Mouse (Mus musculus) adrenal gland, adult 18-20 months (tissue): ENCODE data around the gene Pum1. TPM values are rescaled to one million over a fixed set of nuclear protein-coding genes. Genes with fewer than 3 reads are reported as not detected.
"Not testable (repeated sequence)": the region's sequence is repeated elsewhere in the genome, so short reads cannot be mapped to it uniquely, and the experiment has no call there.

Experiments used
- DNase-seq, 2 experiments: peaks; one replicate each; pipeline ENCODE4 v3.0.0; 2021 to 2022; ENCODE audit warnings: low spot score in 2 of 2
- long read RNA-seq, 2 experiments: library from polyadenylated mRNA; stranded (forward); transcript quantifications; one replicate each; pipeline ENCODE4 v2.0.0; 2021
- total RNA-seq, 2 experiments: library from RNA; stranded (reverse); gene quantifications; 1 replicate in 1 of 2; 2 replicates in 1 of 2; pipeline ENCODE4 v1.2.3; 2021

Pum1 gene
- 10 to 100 TPM; 68.9 to 79.0 TPM for total RNA-seq
- long read RNA-seq, experiment 1, partial matches to known transcripts, result 5 of 21 reads
- long read RNA-seq, experiment 1, other reads (novel, unspliced or antisense), result 12 of 21 reads
- long read RNA-seq, experiment 2, full-length matches to known transcripts, result 8 of 58 reads
- long read RNA-seq, experiment 2, partial matches to known transcripts, result 24 of 58 reads
- long read RNA-seq, experiment 2, other reads (novel, unspliced or antisense), result 26 of 58 reads

DNA sequence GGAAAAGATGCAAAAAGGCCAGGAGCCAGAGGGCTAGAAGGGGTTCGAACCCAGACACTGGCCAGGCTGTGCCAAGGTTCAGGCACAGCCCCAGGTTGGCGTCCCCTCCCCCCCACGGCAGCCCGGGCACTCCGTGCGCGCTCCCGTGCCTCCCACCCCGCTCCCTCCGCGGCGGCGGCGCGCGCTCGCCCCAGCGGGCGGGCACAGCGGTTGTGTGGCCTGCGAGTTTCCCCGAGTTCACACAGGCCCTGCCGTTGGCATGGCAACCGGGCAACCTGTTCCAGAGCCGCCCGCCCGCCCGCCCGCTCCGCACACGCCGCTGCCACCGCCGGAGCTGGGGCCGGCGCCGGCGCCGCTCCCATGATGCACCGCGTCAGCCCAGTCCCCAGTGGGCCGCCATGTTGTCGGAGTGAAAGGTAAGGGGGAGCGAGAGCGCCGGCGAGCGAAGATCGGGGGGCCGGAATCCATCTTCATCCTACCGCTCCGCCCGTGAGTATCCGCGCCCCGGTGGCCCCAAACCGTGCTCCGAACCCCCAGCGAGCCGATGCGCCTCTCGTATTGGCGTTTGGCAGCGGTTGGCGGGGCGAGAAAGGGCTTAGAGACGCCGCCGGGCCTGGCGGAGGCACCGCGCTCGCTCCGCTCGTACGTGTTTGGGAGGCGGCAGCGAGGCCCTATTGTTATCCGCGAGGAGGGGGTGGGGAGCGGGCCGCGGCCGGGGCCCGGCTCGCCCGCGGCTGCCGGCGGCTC lies at the start of gene Pum1:
TSS of gene Pum1 (plus strand) at position 343 of the 747 bp plus-strand sequence.
- peak; percentile 81 to 82 for DNase-seq

- DNase-seq, result peak; percentile 31 to 45
These were observed 33.7 kb upstream of the Pum1 start for GRCm38 (mm10) chr4:130629391-130629790.

DNA sequence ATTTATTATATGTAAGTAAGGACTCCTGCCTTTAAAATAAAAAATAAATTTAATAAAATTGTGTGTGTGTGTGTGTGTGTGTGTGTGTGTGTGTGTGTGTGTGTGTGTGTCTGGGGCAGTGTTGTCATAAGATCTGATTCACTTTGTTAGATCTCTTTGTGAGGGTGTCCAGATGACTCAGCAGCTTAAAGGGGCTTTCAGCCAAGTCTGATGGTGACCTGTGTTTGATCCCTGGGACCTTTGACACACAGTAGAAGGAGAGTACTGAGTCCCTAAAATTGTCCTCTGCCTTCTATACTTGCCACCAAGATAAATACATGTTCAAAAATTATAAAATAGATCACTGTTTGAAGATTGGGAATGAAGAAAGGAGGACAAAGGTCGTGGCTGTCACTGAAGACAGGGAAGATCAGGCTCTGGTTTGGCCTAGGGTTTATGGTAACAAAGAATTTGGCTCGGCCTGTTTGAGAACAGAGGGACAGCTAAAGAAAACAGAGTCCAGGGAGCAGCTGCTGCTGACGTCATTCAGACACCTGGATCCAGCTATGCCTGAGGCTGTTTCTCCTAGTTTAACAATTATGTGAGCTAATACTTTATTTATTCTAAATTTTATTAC lies 32.8 kb upstream of the Pum1 start:
- no peak for DNase-seq

GRCm38 (mm10) chr4:130635076-130635475 lies 28.0 kb upstream of the Pum1 start:
- not testable (repeated sequence) for DNase-seq

- DNase-seq, result no peak
These were observed 26.4 kb upstream of the Pum1 start for GRCm38 (mm10) chr4:130636761-130637160.

GRCm38 (mm10) chr4:130637488-130638422 lies 25.4 kb upstream of the Pum1 start:
- no peak for DNase-seq

DNA sequence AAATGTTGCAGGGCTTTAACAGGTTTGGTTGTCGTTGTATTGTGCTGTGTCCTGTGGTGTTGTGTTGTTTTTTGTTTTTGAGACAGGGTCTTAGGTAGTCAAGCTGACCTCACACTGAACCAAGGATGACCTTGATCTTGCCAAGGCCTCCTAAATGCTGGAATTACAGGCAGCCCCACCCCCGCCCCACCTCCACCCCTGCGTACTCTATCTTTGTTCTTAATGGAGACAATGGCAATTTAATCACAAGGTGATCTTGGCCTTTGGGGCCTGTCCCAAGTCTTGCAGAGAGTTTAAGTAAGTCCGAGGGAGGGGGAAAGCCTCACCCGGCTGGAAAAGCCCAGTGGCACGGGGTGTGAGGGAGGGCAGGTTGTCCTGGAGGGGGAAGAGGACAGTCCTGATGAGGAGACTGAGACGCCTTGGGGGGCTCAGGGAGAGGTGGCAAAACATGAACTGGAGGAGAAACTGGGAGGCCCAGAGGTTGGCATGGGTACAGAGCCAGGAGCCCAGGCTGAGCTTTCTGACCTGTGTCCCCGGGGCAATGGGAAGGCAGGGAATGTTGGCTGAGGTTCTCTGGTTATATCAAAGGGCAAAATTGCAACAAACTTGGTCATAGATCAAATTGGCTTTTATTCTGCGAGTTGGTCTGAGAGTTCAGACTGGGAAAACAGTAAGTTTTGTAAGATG lies 22.9 kb upstream of the Pum1 start:
- peak in 1 of 2 experiments; percentile 30 for DNase-seq

- no peak for DNase-seq
These were observed 20.7 kb upstream of the Pum1 start for GRCm38 (mm10) chr4:130642468-130642867.

DNA sequence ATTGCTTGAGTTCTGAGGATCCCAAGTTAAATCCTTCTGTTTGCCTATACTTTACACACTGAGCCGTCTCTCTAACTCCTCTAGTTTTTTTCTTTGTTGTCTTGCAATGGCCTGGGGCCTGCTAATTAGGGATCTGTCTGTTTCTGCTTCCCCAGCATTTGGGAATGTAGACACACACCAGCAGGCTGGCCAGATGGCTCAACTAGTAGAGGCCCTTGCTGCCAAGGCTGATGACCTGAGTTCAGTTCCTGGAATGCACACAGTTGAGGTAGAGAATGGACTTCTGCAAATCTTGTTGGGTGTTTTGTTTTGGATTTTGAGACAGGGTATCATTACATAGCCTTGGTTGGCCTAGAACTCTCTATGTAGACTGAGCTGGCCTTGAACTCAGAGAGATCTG lies 17.7 kb upstream of the Pum1 start:
- no peak for DNase-seq

- DNase-seq, result no peak
These were observed 11.8 kb upstream of the Pum1 start for GRCm38 (mm10) chr4:130651286-130651685.

- DNase-seq, result no peak
These were observed 10.6 kb upstream of the Pum1 start for GRCm38 (mm10) chr4:130652546-130652945.

GRCm38 (mm10) chr4:130657820-130658565 lies 5.1 kb upstream of the Pum1 start:
- DNase-seq, result no peak

- DNase-seq, result no peak
These were observed 3.7 kb upstream of the Pum1 start for GRCm38 (mm10) chr4:130659470-130659869.

GRCm38 (mm10) chr4:130660106-130660505 lies 3.0 kb upstream of the Pum1 start:
- no peak for DNase-seq

DNA sequence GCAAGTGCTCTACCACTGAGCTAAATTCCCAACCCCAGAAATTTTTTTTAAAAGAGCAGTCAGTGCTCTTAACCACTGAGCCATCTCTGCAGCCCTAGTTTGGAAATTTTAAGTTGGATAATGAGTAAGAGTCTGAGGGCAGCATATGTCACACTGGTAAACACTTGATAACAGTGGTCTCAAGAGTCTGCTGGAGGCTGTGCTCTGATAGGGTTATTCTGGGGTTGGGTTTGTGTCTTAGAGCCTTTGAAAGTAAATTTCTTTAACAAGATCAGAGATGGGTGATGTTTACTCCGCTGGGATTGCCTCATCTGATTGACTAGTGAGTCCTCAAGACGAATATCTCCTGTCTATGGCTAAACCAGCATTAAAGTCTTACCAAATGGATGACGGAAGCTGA lies 2.0 kb upstream of the Pum1 start:
- no peak for DNase-seq

DNA sequence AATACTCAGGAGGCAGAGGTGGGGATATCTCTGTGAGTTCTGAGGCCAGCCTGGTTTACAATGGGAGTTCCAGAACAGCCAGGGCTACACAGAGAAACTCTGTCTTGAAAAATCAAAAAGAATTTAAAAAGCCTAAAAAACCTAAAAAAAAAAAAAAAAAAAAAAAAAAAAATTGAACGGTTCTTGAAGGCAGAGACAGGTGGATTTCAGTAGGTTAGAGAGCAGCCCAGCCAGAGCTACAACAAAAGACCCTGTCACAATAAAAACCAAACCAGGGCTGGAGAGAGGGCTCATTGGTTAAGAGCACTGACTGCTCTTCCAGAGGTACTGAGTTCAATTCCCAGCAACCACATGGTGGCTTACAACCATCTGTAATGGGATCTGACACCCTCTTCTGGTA lies 816 bp upstream of the Pum1 start:
- DNase-seq, result not testable (repeated sequence)

DNA sequence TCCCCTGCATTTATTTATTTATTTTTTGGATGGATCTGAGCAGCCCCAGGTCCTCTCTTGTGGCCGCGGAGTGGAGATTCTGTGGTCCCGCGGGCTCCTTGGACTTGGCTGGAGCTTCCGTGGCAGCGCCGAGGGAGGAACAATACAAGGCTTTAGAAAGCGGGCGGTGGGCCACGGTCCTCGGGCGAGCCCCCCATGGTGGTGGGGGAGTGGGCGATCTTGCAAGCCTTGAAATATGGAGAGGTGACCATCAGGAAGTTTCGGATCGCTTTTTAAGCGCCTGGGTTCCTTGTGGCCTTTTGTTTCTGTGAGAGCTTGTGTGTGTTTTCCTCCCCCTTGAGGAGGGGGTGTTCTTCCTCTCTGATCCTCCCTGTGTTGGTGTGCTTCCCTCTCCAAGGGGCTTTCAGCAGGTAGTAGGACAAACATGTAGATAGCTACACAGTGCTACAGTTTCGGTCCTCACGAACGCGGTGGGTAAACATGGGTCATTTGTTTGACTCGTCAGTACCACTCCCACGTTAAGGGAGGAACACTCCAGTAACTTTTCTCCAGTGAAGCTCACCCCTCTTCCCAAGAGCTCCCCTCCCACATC lies 785 bp downstream of the Pum1 start:
- peak; percentile 39 to 46 for DNase-seq

GRCm38 (mm10) chr4:130664414-130665029 lies 1.4 kb downstream of the Pum1 start:
- DNase-seq, result no peak

DNA sequence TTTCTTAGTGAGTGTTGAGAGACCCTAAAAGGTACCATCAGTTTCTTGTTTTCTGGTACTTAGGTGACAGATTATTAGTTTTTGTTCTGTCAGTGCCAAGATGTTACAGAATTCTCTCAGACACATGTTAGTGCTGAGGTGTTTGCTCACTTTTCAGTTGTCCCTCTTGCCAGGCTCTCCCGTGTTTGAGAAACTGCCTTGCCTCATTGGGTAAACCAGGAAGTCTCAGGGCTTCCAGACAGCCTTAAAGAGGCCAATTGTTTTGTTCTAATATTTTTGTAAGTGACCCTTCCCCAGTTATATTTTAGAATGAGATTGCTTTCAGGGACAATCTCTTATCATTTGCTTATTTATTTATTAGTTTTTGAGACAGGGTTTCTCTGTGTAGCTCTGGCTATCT lies 2.1 kb downstream of the Pum1 start:
- DNase-seq, result no peak
